Mouse (Mus musculus): Measurements from ENCODE around the gene Depdc1b. TPM values are rescaled to one million over a fixed set of nuclear protein-coding genes. Genes with fewer than 3 reads are reported as not detected.

Gene Depdc1b
- total RNA-seq (2017): 16.1 and 19.9 TPM in 2 replicates

DNA sequence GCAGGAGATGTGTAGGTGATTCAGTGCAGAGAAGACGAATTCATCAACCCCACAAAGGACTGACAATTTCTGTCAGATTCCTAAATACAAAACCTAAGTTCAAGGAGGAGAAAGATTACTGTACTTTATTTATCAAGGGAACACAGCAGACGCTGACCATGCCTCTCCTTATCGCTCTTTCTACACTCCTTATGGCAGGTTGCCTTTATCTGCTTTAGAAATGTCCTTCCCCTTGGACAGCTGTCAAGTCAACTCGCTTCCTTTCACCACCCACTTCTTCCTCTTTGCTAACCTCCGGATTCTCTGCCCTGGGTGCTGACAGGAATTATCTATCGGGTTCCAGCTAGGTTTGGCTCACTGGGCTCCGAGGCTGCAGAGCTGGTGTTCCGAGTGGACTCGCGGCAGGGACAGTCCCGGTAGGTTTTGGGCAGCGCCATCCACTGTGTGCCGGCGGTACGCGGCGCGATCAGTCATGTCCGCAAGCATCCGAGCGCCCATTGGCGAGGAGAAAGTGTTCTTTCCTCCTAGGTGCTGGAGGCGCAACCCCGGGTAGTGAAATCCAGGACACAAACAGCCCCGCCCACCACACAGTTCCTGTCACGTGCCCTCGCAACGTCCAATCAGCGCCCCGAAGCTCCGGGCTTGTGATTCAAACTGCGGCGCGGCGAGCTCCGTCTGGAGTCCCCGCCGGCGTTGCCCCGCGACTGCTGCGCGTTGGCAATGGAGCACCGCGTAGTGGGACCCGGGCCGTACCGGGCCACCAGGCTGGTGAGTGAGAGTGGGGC lies at the start of gene Depdc1b:
Gene Depdc1b, plus strand, starts transcription at position 631 of the 785 bp plus-strand sequence.
- peak; percentile 93 to 95 for ATAC-seq (replicated peaks in 1 of 2; ENCODE audit: insufficient read depth in 1 of 2, low FRiP score in 2 of 2, low TSS enrichment in 1 of 2, low read depth in 1 of 2, poor library complexity in 2 of 2, severe bottlenecking in 2 of 2)

DNA sequence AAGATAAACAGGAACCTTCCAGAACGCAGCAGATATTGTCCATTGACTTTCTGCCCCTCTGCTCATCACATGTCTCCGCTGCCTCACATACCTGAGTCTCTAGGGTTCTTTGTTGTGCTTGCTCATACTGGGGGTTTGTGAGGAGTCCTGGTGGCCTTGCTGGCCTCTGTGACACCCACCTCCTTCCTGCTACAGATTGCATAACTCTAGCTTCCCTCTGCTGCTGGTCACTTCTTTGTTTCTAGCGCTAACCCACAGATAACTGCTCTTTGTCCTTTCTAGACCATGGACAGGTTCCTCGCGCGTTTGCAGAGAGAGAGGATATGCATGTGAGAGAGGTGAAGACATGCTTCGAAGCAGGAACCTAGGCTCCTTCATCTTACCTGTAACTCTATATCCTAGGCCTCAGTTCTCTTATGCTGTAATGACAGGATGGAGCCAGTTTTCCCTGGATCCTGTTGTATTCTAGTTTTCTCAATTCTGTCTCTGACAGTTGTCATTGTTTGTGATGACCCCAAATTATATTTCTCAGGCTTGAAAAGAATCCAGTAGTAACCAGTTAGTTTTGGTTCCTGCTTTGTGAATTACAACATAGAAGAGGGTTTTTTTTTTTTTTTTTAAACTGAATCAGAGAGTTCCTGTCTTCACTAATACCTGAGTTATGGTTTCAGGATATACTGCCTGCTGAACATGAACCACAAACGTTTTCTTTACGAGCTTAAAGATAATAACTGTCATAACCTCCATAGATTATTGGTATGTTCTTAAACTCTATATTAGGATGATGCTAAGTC lies 48.1 kb upstream of the Depdc1b start:
- ATAC-seq (replicated peaks in 1 of 2; ENCODE audit: insufficient read depth in 1 of 2, low FRiP score in 2 of 2, low TSS enrichment in 1 of 2, low read depth in 1 of 2, poor library complexity in 2 of 2, severe bottlenecking in 2 of 2): peak; percentile 58 to 75; a peak in 3 of 4 replicates

DNA sequence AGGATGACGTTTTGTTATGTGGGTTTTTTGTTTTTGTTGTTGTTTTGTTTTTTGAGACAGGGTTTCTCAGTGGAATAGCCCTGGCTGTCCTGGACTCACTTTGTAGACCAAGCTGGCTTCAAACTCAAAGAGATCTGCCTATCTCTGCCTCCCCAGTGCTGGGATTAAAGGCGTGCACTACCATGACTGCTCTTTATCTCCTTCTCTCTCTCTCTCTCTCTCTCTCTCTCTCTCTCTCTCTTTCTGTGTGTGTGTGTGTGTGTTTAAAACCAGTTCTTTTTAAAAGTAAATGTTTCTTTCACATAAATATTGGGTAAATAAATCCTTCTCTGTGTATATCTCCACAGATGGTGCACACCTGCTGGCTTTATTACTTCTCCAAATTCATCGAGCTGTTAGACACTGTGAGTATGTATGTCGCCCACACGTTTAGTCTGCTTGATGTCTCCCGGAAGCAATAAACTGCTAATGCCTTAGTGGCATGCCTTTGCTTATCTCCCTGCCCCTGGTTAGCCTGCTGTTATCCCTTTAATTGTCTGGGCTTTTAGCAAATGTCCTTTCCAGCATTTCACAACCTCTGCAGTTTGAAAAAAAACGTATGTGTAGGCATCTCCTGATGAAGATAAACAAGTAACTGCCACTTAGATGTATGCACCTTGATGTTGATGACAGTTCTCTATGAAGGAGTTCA lies 44.5 kb upstream of the Depdc1b start:
- no peak for ATAC-seq (replicated peaks in 1 of 2; ENCODE audit: insufficient read depth in 1 of 2, low FRiP score in 2 of 2, low TSS enrichment in 1 of 2, low read depth in 1 of 2, poor library complexity in 2 of 2, severe bottlenecking in 2 of 2)

DNA sequence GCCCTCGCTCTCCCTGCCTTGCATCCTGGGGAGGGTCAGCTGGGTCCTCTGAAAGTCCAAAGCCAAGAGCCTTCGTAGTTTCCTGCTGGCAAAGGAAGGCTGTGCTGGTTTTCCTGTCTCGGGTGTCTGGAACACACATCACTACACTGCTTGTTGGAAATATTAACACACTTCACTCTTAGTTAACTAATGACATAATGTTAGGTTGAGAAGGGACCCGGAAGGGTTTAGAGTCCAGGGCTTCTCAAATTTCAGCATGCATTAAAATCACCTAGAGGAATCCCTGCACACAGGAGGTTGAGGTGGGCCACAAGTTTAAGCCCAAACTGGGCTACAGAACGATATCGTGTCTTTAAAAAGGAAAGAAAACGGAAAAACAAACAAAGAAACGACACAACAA lies 43.8 kb upstream of the Depdc1b start:
- no peak for ATAC-seq (replicated peaks in 1 of 2; ENCODE audit: insufficient read depth in 1 of 2, low FRiP score in 2 of 2, low TSS enrichment in 1 of 2, low read depth in 1 of 2, poor library complexity in 2 of 2, severe bottlenecking in 2 of 2)

GRCm38 (mm10) chr13:108273034-108273433 lies 43.1 kb upstream of the Depdc1b start:
- no peak for ATAC-seq (replicated peaks in 1 of 2; ENCODE audit: insufficient read depth in 1 of 2, low FRiP score in 2 of 2, low TSS enrichment in 1 of 2, low read depth in 1 of 2, poor library complexity in 2 of 2, severe bottlenecking in 2 of 2)

- no peak for ATAC-seq (replicated peaks in 1 of 2; ENCODE audit: insufficient read depth in 1 of 2, low FRiP score in 2 of 2, low TSS enrichment in 1 of 2, low read depth in 1 of 2, poor library complexity in 2 of 2, severe bottlenecking in 2 of 2)
Observed at GRCm38 (mm10) chr13:108273456-108273855, 42.7 kb upstream of the Depdc1b start.

DNA sequence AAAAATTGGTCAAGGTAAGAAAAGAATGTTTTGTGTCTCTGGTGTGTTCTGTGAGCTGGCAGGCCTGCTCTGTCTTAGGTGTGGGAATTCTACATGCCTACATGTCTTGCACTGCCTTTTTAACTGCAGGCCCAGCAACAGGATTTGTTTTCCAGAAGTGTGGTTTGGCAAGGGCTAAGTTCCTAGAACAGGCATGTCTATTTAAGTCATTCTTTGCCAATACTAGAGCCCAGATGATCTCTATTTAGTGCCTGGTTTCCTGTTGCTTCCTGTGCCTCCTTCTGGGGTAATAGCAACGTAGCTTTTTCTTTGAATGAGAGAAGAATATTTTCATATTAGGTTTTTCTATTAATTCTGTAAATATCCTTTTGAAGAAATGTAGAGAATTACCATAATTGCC lies 39.6 kb upstream of the Depdc1b start:
- ATAC-seq (replicated peaks in 1 of 2; ENCODE audit: insufficient read depth in 1 of 2, low FRiP score in 2 of 2, low TSS enrichment in 1 of 2, low read depth in 1 of 2, poor library complexity in 2 of 2, severe bottlenecking in 2 of 2): peak; percentile 36 to 42; a peak in 1 of 4 replicates

- ATAC-seq (replicated peaks in 1 of 2; ENCODE audit: insufficient read depth in 1 of 2, low FRiP score in 2 of 2, low TSS enrichment in 1 of 2, low read depth in 1 of 2, poor library complexity in 2 of 2, severe bottlenecking in 2 of 2): no peak
Observed at GRCm38 (mm10) chr13:108277320-108277719, 38.8 kb upstream of the Depdc1b start.

GRCm38 (mm10) chr13:108278592-108278991 lies 37.5 kb upstream of the Depdc1b start:
- no peak for ATAC-seq (replicated peaks in 1 of 2; ENCODE audit: insufficient read depth in 1 of 2, low FRiP score in 2 of 2, low TSS enrichment in 1 of 2, low read depth in 1 of 2, poor library complexity in 2 of 2, severe bottlenecking in 2 of 2)

DNA sequence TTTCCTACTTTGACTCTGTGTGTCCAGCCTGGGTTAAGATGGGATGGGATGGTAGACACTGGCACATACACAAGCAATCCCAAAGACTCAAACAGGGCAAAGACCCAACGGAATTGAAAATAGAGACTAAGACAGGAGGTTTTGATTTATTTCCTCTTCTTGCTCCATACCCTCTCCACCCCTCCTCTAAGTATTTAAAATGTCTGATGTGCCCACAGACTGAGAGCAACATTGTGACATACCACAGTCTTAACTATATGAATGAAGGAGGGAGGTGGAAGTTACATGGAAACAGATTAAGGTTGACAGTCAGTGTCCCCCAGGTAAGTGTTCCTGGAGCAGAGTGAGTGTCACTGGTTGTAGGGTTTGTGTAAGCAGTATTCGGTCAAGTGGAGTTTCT lies 31.8 kb upstream of the Depdc1b start:
- ATAC-seq (replicated peaks in 1 of 2; ENCODE audit: insufficient read depth in 1 of 2, low FRiP score in 2 of 2, low TSS enrichment in 1 of 2, low read depth in 1 of 2, poor library complexity in 2 of 2, severe bottlenecking in 2 of 2): no peak

GRCm38 (mm10) chr13:108287953-108288352 lies 28.2 kb upstream of the Depdc1b start:
- ATAC-seq (replicated peaks in 1 of 2; ENCODE audit: insufficient read depth in 1 of 2, low FRiP score in 2 of 2, low TSS enrichment in 1 of 2, low read depth in 1 of 2, poor library complexity in 2 of 2, severe bottlenecking in 2 of 2): no peak; a peak in 1 of 4 replicates

- no peak for ATAC-seq (replicated peaks in 1 of 2; ENCODE audit: insufficient read depth in 1 of 2, low FRiP score in 2 of 2, low TSS enrichment in 1 of 2, low read depth in 1 of 2, poor library complexity in 2 of 2, severe bottlenecking in 2 of 2)
Observed at GRCm38 (mm10) chr13:108289436-108289835, 26.7 kb upstream of the Depdc1b start.

DNA sequence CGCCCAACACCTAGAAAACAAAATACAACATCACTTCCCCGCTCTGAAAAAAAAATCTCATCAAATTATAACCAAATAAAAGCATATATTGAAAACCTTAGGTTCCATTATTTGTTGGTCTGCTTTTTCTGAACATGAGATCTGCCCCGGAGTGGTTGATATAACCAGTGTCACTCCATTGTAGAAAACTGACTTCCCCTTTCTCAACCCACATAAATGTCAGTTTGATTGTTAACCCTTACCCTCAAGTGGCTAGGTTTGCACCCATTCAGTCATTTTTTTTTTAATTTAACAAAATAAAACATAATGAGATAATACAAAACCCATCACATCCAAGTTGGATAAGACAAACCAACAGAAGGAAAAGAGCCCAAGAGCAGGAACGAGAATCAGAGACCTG lies 25.8 kb upstream of the Depdc1b start:
- ATAC-seq (replicated peaks in 1 of 2; ENCODE audit: insufficient read depth in 1 of 2, low FRiP score in 2 of 2, low TSS enrichment in 1 of 2, low read depth in 1 of 2, poor library complexity in 2 of 2, severe bottlenecking in 2 of 2): peak; percentile 85 to 89

- ATAC-seq (replicated peaks in 1 of 2; ENCODE audit: insufficient read depth in 1 of 2, low FRiP score in 2 of 2, low TSS enrichment in 1 of 2, low read depth in 1 of 2, poor library complexity in 2 of 2, severe bottlenecking in 2 of 2): peak; percentile 89 to 94
Observed at GRCm38 (mm10) chr13:108297350-108298093, 18.6 kb upstream of the Depdc1b start.

DNA sequence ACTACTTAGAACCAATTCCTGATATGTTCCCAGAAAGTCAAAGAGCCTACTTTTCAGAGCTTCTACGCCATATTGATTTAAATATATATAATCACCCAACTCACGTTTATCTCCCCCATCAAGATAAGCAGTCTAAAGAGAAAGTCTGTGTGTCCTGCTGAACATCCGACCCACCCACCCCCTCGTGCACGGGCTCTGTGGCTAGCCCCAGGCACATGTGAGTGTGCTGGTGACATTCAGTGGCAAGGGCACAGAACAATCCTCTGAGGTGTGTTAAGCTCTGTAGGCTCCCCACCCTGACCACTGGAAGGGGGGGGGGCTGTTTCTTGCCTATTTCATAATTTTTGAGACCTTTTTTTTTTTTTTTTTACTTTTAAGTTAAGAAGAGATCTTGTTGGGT lies 17.9 kb upstream of the Depdc1b start:
- no peak for ATAC-seq (replicated peaks in 1 of 2; ENCODE audit: insufficient read depth in 1 of 2, low FRiP score in 2 of 2, low TSS enrichment in 1 of 2, low read depth in 1 of 2, poor library complexity in 2 of 2, severe bottlenecking in 2 of 2)

GRCm38 (mm10) chr13:108300346-108300950 lies 15.7 kb upstream of the Depdc1b start:
- ATAC-seq (replicated peaks in 1 of 2; ENCODE audit: insufficient read depth in 1 of 2, low FRiP score in 2 of 2, low TSS enrichment in 1 of 2, low read depth in 1 of 2, poor library complexity in 2 of 2, severe bottlenecking in 2 of 2): peak in 1 of 2 experiments; percentile 19; a peak in 2 of 4 replicates

GRCm38 (mm10) chr13:108301411-108301810 lies 14.7 kb upstream of the Depdc1b start:
- ATAC-seq (replicated peaks in 1 of 2; ENCODE audit: insufficient read depth in 1 of 2, low FRiP score in 2 of 2, low TSS enrichment in 1 of 2, low read depth in 1 of 2, poor library complexity in 2 of 2, severe bottlenecking in 2 of 2): no peak
